Mouse (Mus musculus) spleen, adult 12 weeks (tissue): ENCODE results near the gene Tnnc2.

ENCODE experiments used
- DNase-seq: peaks from one replicate; pipeline ENCODE4 v3.0.0; 2022; ENCODE audit warnings: low spot score

Gene Tnnc2

GRCm38 (mm10) chr2:164773229-164773988, 6.4 kb downstream of the Tnnc2 start:
- no peak for DNase-seq

DNA sequence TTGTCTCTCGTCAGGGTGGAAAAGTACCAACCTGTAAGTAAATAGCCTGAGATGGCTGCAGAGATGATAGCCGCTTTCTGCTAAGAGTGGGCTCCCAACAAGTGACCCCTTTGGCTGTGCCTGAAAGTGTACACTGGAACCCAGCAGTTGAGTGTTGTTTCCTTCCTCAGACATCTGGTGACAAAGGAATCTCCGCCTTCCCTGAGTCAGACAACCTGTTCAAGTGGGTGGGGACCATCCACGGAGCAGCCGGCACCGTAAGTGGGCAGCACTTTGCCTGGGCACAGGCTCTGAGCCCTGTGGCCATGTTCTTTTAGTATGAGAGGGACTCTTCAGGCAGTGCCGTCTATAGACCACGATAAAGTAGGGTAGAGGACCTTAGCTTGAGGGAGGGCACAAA, 8.6 kb downstream of the Tnnc2 start:
- DNase-seq: no peak

GRCm38 (mm10) chr2:164770279-164770678, 9.5 kb downstream of the Tnnc2 start:
- DNase-seq: no peak

- peak; percentile 97 for DNase-seq
Observed at GRCm38 (mm10) chr2:164769258-164770037, 10.3 kb downstream of the Tnnc2 start, which contains the start of gene Ube2c. Ube2c (plus strand) TSS chr2:164769898.

GRCm38 (mm10) chr2:164767812-164768540, 11.8 kb downstream of the Tnnc2 start:
- no peak for DNase-seq

- no peak for DNase-seq
Observed at GRCm38 (mm10) chr2:164765841-164766240, 13.9 kb downstream of the Tnnc2 start.

DNA sequence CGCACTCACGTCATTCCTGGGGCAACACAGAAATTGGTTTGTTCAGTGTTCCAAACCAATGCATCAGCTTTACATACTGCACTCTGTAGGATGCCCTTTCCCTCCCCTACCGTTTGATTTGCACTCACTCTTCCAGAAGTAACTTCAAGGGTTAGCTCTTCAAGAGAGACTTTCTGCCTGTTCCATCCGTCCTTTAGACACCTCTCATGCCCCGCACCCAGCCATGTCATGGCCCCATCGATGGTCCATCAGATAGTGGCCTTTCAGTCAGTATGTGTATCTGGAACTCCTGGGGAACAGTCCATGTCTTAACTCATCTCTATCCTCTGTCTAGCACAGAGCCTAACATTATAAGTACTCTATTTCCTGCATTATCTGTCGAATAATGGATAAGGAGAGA, 17.2 kb downstream of the Tnnc2 start:
- no peak for DNase-seq

DNA sequence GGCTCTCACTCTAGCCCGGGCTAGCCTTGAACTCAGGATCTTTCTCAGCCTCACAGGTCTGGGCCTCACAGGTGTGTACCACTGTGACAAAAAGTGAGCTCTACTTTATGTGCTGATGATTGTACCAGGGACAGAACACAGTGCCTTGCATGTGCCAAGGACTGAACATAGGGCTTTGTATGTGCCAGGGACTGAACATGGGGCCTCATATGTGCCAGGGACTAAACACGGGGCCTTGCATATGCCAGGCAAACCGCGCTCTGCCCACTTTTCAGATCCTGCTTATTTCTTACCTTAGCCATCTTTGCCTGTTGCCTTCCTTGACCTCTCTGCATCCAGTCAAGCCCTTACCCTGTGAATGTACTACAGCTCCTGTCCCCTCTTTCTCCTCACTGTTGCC, 17.8 kb downstream of the Tnnc2 start:
- DNase-seq: no peak

DNA sequence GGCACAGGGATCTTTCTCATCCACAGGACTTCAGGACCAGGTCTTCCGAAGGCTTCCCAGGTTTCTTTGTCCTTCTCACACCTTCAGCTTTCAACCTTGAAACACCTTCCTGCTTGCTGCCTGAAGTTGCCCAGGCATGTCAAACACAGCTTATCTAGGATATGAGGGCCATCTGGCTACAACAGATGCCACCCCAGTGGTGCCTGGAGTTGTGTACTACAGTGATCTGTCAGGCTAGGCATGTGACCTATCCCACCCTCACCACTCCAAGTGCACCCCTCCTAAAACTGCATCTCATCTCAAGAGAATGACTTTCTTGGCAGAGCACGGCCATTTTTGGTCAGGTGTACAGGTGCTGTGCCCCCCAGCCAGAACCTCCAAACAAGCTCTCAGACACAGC, 18.3 kb downstream of the Tnnc2 start:
- DNase-seq: peak; percentile 54

DNA sequence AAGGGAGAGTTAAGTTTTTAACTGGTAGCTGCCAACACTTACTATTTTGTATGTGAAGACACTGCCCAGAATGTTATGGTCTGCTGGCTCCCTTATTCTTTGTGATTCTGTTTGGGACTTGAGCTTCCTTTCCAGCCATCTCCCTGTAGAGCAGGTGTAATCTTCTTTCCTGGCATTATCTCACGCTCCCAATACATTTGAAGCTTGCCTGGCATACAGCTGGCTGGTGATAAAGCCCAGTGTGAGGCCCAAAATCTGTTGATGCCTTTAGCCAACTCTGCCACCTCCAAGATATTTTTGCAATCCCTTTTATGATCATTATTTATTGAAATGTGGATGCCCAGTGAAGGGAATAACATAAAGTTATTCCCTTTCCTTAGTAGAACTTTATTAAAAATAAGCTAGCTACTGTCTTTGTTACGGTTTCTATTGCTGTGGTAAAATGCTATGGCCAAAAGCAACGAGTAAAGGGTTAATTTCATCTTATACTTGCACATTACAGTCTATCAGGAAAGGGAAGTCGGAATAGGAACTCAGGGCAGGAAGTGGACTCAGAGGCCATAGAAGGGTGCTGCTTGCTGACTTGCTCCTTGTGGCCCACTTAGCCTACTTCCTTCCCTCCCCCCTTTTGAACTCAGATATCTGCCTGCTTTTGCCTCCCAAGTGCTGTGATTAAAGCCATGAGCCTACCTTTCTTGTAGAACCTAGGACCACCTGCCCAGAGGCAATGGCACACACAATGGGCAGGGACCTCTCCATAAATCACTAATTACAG, 19.5 kb downstream of the Tnnc2 start:
- DNase-seq: peak; percentile 47

DNA sequence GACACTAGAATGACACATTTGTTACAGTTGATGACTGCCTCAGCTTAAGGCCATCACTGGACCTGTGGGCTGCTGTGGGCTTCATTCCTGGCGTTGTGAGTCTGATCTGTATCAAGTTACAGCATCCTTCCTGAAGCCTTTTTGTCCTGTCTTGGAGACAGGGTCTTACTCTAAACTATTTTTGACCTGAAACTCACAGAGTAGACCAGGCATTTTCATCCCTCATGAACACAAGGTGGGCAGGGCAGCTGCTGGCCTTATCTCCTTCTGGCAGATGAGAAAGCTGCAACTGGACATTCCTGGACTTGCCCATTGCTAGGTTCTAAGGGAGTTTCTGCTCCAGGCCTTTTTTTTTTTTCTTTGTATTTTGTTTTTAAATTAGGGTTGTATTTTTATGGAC, 21.1 kb downstream of the Tnnc2 start:
- DNase-seq: no peak

- no peak for DNase-seq
Observed at GRCm38 (mm10) chr2:164757841-164758240, 21.9 kb downstream of the Tnnc2 start.

DNA sequence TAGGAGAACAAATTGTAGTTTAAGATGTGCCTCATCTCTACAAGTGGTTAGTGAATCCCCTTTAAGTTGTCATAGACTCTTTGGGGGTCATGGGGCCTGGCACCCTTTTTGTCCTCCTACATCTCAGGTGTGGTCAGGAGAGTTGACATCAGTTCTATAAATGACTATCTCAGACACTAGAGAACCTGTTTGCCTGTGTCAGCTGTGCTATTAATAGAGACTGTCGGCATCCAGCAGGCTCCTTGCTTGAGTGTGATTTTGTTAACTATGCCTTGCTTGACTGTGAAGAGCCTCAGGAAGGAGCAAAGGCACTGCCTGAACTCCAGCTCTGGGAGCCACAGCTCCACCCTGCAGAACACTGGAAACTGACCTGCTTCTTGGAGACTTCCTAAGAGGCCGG, 25.0 kb downstream of the Tnnc2 start:
- no peak for DNase-seq

DNA sequence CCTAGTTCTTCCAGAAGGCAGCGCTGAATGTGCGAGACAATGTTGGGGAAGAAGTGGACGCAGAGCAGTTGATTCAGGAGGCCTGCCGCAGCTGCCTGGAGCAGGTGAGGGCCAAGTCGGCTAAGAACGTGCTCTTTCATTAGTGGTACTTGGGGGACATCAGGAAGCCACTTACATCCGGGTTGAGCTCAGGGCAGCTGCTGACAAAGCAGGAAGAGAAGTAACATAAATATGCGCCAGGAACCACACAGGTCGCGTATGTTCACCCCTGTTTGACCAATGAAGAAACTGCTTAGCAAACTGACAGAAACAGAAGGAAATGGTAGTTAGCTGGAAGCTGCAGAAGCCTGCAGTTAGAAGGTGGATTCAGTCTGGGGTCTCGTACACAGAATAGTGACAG, 25.7 kb downstream of the Tnnc2 start:
- DNase-seq: no peak

DNA sequence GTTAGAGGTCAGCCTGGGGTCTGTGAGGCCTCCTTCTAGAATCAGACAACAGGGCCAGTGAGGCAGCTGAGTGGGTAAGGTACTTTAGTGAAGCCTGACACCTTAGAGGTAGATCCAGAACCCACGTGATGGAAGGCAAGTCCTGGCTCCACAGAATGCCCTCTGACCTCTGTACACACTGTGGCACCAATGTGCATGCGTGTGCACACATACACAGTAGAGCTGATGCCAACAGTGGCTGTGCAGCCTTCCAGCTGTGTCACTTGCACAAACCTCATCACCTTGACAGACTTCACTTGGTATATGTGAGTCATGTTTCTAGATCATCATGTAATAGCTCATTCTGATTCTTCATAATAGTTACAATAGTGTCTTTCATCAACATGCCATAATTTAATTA, 27.3 kb downstream of the Tnnc2 start:
- DNase-seq: no peak

DNA sequence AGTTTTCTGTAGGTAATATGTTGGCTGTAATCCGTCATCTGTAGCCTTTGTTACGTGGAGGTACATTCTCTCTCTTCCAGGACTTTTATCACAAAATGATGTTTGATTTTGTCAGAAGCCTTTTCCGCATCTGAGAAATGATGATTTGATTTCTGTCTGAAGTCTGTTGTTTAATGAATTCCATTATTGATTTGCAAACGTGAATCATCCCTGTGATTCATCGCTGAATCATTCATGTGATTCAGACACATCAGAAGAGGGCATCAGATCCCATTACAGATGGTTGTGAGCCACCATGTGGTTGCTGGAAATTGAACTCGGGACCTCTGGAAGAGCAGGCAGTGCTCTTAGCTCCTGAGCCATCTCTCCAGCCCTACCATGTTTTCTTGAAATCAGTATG, 30.8 kb downstream of the Tnnc2 start:
- DNase-seq: no peak

DNA sequence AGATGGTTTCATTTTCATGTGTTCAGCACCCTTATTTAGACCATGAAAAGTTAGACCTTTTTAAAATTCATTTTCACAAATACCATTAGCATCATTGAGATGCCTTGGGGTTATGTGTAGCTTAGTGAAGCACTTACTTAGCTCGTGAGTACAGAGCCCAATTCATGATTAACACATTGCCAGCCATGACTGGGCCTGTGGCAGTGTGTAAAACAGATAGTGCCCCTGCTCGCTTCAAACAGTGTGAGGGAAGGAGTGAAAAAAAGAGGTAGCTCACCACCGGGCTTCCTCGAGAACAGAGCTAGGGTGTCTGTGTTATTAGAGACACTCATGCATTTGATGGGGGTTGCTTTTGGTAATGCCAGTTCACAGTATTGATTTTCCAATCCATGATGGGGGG, 31.6 kb downstream of the Tnnc2 start:
- DNase-seq: no peak

GRCm38 (mm10) chr2:164746693-164747092, 33.1 kb downstream of the Tnnc2 start:
- no peak for DNase-seq

DNA sequence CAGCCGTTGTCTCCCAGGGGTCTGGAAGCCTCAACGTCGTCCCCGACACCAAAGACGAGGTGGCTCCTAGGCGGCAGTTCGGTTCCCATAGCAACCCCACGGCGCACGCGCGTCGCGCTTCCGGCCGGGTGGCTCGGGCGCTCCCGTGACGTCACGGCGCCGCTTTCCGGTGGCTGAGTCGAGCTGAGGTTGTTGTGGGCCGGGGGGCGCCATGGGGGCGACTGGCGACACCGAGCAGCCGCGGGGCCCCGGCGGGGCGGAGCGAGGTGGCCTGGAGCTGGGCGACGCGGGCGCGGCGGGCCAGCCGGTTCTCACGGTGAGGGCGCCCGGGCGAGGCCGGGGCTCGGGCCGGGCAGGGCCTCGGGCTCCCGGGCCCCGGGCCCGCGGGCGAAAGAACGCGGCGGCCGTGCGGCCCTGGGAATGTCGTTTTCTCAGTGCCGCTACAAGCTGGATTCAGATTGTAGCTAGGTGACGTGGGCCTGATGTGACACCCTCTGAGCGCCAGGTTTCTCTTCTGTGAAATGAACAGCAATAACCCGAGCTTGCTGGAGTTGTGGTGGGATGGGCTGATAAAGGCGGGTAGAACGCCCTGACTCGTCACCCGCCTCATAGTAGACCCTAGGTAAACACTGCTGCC, 33.8 kb downstream of the Tnnc2 start, which contains the start of the genes Wfdc3 and Dnttip1:
Gene Wfdc3 (minus strand): TSS at position 89 of the 637 bp plus-strand sequence.
Gene Dnttip1 (plus strand): TSS at position 141 of the 637 bp plus-strand sequence.
- DNase-seq: peak; percentile 92

DNA sequence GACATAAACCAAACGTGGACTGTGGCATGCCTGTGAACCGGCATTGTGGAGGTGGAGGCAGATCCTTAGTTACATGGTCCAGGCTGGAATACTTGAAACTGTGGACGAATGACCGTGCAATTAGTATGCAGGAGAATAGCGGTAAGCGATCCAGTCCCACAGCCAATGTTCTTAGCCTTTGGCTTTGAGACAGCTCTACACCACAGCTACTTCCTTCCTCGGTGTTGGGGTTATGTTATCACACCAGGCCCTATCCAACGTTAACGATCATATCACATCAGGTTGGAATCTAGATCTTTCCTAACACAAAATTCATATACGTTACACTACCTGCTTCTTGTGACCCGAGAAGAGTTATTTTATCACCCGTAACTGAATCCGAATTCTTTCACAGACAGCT, 34.8 kb downstream of the Tnnc2 start:
- no peak for DNase-seq

- no peak for DNase-seq
Observed at GRCm38 (mm10) chr2:164739876-164740275, 39.9 kb downstream of the Tnnc2 start.
